Mouse (Mus musculus) frontal cortex, adult 2 months (tissue): ENCODE data around the gene Ccdc187. TPM values are rescaled to one million over a fixed set of nuclear protein-coding genes. Genes with fewer than 3 reads are reported as not detected.

Experiments used
- DNase-seq, 2 experiments: peaks; one replicate each; pipeline ENCODE4 v3.0.0; 2022; ENCODE audit warnings: low spot score in 1 of 2; ENCODE audit errors: extremely low spot score in 1 of 2
- polyA plus RNA-seq: library from polyadenylated mRNA; depleted of rRNA; stranded (reverse); fragments of >200 nt; gene quantifications from 2 replicates; pipeline ENCODE4 v1.2.3, GENCODE M21; 2012

The Ccdc187 gene
- polyA plus RNA-seq, 1 experiment: 1.8 TPM

- DNase-seq: no peak
Measured at GRCm38 (mm10) chr2:26317371-26317770, 23.0 kb upstream of the Ccdc187 start.

- no peak for DNase-seq
Measured at GRCm38 (mm10) chr2:26316576-26317246, 22.4 kb upstream of the Ccdc187 start.

- peak in 1 of 2 experiments; percentile 41 for DNase-seq
Measured at GRCm38 (mm10) chr2:26315925-26316311, 21.6 kb upstream of the Ccdc187 start.

DNA sequence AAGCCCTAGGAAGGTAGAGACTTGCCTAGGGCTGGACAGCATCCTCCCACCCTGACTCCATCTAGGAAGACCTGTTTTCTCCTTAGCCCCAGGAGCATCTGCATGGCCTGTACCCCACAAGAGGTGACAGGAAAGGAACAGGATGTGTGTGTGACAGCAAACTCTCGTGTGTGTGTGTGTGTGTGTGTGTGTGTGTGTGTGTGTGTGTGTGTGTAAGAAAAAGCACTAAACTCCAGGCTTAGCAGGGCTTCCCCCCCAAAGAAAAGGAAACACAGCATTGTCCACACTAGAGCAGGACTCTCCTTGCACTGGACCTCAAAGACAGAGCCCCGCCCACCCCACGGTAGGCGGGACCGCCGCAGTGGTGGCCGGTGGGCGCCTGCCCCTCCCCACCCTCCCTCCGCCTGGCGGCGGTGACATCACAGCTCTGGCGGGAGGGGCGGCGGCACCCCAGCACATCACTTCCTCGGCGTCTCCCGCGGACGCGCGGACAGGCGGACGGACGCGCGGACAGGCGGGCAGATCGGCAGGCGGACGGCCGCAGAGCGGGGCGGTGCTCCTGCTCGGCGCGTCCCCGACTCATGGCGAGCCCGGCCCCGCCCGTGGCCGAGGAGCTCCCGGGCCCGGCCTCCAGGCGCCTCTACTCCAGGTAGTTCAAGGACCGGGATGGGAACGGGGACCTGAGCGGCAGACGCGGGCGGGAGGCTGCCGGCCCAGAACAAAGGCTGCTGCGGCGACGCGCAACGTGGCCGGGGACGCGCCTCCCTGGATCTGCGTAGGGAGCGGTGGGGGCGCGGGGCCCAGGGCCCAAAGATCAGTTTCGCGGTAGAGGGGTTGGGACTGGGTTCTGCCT lies 20.9 kb upstream of the Ccdc187 start, which contains the start of gene Gpsm1:
TSS of gene Gpsm1 (plus strand) at position 444 of the 853 bp plus-strand sequence.
- peak in 1 of 2 experiments; percentile 73 for DNase-seq

DNA sequence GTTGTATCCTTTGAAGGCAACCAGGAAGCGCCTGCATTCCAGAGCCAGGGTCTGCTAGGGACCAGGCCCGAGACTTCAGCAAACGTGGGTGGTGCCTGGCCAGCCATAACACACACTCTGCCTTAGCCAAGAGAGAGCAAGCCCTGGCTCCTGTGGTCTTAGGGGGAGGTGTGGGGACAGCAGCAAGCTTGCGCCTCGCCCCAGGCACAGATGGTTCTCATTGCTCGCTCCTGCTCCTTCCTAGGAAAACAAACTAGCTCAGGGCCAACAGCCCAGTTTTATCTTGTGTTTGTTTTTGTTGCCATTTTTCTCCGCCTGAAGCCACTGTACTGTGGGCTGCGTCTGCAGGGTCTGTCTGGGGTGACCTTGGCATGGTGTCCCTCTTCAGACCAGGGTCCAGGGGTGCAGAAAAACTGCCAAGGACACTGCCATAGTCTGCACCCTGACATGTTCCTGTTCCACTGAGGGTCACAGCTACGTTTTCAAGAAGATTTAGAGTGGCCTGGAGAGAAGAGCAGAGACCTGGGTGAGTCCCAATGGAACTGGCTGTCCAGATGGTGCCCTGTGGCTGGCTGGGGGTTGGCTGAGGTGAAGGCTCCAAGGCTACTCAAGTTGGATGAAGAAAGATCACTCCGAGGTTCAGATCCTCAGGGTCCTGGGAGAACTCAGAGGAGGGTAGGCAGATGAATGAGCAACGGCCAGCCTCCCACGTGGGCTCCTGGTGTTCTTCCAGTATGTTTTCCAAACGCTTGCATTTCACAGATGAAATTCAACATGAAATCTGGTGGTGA lies 20.1 kb upstream of the Ccdc187 start:
- no peak for DNase-seq

DNA sequence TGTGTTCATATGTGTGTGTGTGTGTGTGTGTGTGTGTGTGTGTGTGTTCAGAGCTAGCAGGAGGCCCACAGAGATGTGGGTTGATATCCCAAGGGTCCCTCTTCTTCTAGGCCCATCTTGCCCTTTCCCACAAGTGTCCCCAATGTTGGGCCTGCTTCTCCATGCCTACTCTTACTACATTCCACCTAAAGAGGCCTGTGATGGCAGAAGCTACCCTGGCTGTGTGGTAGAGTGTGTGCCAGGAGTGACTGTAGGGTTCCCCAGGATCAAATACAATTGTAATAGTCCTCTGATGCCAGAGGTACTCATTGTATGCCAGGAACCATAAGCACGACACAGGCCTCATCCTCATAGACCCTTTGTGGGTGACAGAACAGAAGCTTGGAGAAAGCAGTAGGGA lies 19.0 kb upstream of the Ccdc187 start:
- DNase-seq: no peak

GRCm38 (mm10) chr2:26312812-26313211 lies 18.5 kb upstream of the Ccdc187 start:
- no peak for DNase-seq

- peak in 1 of 2 experiments; percentile 37 for DNase-seq
Measured at GRCm38 (mm10) chr2:26311936-26312335, 17.6 kb upstream of the Ccdc187 start.

DNA sequence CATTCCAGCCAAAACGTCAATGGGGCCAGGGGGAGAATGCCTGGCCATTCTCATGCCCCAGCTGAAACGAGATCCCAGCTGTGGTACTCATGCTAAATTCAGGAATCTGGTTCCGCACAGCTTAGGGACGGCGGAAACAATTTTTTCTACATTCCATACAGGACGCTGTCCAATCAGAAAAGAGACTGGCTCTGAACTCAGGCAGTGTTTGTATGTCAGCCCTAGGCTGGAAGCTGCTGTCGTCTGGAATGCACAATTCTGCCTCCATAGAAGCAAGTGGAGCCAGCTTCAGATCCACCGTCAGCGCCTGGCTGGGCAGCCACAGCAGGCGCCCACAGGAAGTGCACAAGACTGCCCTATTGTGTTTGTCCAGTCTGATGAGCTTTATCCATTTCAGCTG lies 15.4 kb upstream of the Ccdc187 start:
- no peak for DNase-seq

DNA sequence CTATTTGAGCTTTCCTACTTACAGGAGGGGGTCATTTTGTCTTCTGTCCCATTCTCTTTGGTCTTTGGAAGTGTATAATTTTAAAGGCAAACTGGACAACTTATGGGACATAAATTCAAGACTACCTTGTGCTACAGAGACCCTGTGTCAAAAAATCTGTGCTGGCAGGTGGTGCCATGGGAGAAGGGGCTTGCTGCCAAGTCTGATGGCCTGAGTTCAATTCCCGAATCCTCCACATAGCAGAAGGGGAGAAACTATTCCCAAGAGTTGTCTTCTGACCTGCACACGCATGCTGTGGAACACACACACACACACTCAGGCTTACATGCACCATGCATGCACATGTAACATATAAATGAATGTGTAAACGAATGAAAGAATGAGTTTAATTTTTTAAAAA lies 12.3 kb upstream of the Ccdc187 start:
- DNase-seq: no peak

GRCm38 (mm10) chr2:26305555-26305954 lies 11.2 kb upstream of the Ccdc187 start:
- no peak for DNase-seq

GRCm38 (mm10) chr2:26304711-26305110 lies 10.4 kb upstream of the Ccdc187 start:
- DNase-seq: no peak

DNA sequence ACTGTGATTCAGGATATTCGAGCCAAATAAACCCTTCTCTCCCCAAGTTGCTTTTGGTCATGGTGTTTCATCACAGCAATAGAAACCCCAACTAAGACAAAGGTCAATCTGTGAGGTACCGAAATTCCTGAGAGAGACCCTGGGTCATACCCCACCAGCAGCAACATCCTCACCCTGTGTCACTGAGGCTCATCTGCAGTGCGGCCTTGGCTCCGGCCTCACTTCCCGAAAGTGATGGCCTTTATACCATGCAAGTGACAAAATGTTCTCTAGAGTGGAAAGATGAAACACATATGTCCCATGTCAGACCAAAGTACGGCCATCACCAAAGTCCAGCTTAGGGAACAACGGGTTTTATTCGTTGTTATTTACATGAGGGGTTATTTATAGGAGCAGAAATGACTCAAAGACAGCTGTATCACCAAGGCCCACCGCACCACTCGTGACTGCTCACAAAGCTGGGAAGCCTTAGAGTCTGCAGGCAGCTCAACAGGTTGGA lies 7.7 kb upstream of the Ccdc187 start:
- no peak for DNase-seq

DNA sequence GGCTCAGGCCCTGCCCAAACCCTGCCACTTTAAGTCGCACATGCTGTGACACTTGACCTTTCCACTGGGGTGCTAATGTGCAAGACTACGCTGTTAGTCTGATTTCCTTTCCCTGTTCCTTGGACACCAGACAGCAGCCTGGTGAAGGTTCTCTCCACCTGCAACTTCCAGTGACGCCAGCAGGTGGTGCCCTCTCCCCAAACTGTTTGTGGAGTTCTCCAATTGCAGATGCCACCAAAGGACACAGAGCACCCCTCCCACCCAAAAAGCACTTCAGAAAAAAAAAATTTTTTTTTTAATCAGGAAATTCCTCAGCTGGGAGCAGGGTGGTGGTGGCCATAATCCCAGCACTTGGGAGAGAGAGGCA lies 6.4 kb upstream of the Ccdc187 start:
- DNase-seq: peak; percentile 76 to 96

DNA sequence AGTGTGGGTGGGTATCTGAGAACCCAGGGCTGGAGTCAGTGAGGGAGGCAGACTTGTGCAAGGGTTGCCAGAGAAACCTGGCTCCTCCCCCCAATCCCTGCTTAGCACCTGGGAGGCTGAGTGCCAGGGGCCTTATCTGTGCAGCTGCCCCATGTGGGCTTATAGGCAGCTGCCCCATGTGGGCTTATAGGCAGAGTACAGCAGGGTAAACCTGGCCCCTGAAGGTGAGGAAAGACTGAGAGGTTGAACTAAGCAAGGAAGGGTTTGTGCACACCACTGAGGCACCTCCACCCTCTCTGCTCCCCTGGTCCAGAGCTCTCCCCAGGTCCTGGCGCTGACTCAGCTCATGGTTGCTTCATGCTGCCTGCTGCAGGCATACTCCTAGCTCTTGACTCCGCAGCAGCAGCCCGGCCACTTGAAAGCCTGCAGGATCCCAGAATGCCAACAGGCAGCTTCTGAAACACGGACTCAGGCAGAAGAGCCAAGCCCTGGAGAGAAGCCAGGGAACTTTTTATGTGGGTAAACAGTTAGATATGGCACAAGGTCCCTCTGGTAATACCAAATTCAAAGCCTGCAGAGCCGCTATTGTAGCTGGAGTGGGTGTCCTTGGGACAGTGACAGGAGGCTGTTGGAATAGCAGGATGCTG lies 5.9 kb upstream of the Ccdc187 start:
- peak in 1 of 2 experiments; percentile 34 for DNase-seq

DNA sequence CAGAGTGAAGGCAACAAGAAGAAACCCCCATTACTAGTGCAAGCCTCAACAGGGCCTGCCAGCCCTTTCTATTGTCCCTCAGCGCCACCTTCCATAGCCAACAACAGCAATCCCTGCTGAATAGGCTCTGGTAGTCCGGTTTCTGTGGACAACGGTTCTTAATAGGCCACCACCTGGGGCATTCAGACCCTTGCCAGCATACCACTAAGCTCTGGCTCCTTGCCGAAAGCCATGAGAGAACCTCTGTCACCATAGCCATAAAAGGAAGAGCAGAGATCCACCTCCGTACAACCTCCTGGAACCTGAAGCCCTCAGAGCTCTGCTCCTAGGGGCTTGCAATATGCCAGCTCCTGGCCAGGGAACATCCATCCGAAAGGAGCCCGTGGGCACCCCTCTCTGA lies 5.0 kb upstream of the Ccdc187 start:
- peak in 1 of 2 experiments; percentile 30 for DNase-seq

DNA sequence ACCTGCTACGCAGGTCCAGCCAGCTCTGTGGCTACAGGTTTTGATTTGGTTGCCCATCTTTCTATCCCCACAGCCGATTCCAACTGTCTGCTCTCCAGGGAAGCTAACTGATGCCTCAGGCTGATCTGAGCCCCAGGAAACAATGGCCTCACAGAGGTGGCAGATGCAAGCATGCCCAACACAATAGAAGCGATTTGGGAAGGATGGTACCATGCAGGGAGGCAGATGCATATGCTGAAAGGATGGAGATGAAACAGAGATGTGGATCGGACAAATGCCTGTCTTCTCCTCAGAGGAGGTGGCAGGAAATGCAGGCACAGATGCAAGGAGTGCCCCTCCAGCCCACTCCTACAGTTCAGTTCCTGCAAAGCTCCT lies 4.5 kb upstream of the Ccdc187 start:
- peak in 1 of 2 experiments; percentile 18 for DNase-seq

DNA sequence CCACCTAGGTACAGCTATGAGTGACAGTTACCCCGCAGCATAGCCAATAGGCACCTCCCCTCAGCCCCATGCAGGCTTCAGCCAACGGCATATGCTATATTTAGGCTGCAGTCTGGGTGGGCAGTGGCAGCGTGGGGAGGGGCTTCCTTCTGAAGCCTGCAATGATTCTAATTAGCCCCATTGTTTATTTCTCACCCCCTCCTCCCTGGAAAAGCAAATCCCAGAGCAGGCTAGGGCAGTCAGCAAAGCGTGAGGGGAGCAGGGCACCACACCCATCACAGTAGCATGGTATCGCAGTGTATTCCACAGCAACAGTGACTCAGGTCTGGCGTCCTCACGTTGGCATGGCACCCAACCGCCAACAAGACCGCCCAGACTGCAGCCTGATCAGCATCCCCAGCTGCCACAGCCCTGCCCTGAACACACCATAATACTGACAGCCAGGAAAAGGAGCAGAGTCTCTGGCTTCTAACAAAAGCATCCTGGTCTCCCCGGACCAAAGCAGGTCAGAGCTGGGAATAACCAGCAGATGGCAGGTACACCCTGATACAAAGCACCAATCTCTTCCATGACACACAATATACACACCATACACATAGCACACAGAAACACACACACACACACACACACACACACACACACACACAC lies 4.0 kb upstream of the Ccdc187 start:
- DNase-seq: peak; percentile 73 to 83

GRCm38 (mm10) chr2:26296606-26297195 lies 2.3 kb upstream of the Ccdc187 start:
- DNase-seq: peak; percentile 69 to 84

DNA sequence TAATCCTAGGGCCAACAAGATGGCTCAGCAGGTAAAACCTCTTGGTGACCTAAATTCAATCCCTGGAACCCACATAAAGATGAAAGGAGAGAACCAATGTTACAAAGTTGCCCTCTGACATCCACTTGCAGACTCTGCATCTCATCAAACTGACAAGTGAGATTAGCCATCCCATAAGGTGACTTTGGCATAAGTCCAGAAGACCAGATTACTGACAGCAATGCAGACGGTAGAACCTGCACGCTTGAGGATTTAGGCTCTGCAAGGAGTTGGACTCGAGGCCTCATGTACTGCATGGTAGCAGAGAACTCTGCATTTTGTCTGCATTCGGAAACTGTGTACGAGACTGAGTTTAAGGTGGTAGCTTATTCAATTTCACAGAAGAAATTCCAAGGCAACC lies 4.2 kb downstream of the Ccdc187 start:
- no peak for DNase-seq
